Mouse (Mus musculus): Measurements from ENCODE around the gene AC153137.1.
"Not testable (repeated sequence)": the region's sequence is repeated elsewhere in the genome, so short reads cannot be mapped to it uniquely, and the experiment has no call there.

Gene AC153137.1

GRCm38 (mm10) chr1:30977868-30978267 lies at the start of gene AC153137.1:
Gene AC153137.1, minus strand, starts transcription at chr1:30977968.
- DNase-seq (ENCODE audit: low read depth, low spot score): not testable (repeated sequence)

GRCm38 (mm10) chr1:31023173-31023572 lies 45.4 kb upstream of the AC153137.1 start:
- no peak for DNase-seq (ENCODE audit: low read depth, low spot score)

- no peak for DNase-seq (ENCODE audit: low read depth, low spot score)
These were observed 41.5 kb upstream of the AC153137.1 start for GRCm38 (mm10) chr1:31019283-31019682.

- no peak for DNase-seq (ENCODE audit: low read depth, low spot score)
These were observed 39.6 kb upstream of the AC153137.1 start for GRCm38 (mm10) chr1:31017377-31017776.

GRCm38 (mm10) chr1:31016068-31016467 lies 38.3 kb upstream of the AC153137.1 start:
- DNase-seq (ENCODE audit: low read depth, low spot score): no peak

- DNase-seq (ENCODE audit: low read depth, low spot score): no peak
These were observed 37.5 kb upstream of the AC153137.1 start for GRCm38 (mm10) chr1:31015261-31015660.

GRCm38 (mm10) chr1:30977239-30977638 lies 529 bp downstream of the AC153137.1 start:
- not testable (repeated sequence) for DNase-seq (ENCODE audit: low read depth, low spot score)

GRCm38 (mm10) chr1:30951795-30952194 lies 26.0 kb downstream of the AC153137.1 start:
- DNase-seq (ENCODE audit: low read depth, low spot score): no peak

- no peak for DNase-seq (ENCODE audit: low read depth, low spot score)
These were observed 27.3 kb downstream of the AC153137.1 start for GRCm38 (mm10) chr1:30950456-30950835.

GRCm38 (mm10) chr1:30949710-30950455 lies 27.9 kb downstream of the AC153137.1 start:
- DNase-seq (ENCODE audit: low read depth, low spot score): peak; percentile 94

- DNase-seq (ENCODE audit: low read depth, low spot score): no peak
These were observed 28.7 kb downstream of the AC153137.1 start for GRCm38 (mm10) chr1:30948950-30949639.

GRCm38 (mm10) chr1:30948361-30948949 lies 29.3 kb downstream of the AC153137.1 start:
- no peak for DNase-seq (ENCODE audit: low read depth, low spot score)

- no peak for DNase-seq (ENCODE audit: low read depth, low spot score)
These were observed 32.6 kb downstream of the AC153137.1 start for GRCm38 (mm10) chr1:30945136-30945535.

GRCm38 (mm10) chr1:30940571-30940970 lies 37.2 kb downstream of the AC153137.1 start:
- no peak for DNase-seq (ENCODE audit: low read depth, low spot score)

- DNase-seq (ENCODE audit: low read depth, low spot score): no peak
These were observed 39.4 kb downstream of the AC153137.1 start for GRCm38 (mm10) chr1:30938392-30938791.

GRCm38 (mm10) chr1:30937396-30937965 lies 40.3 kb downstream of the AC153137.1 start:
- no peak for DNase-seq (ENCODE audit: low read depth, low spot score)

- DNase-seq (ENCODE audit: low read depth, low spot score): peak; percentile 43
These were observed 41.3 kb downstream of the AC153137.1 start for GRCm38 (mm10) chr1:30936488-30936887.

- DNase-seq (ENCODE audit: low read depth, low spot score): no peak
These were observed 46.9 kb downstream of the AC153137.1 start for GRCm38 (mm10) chr1:30930823-30931222.

GRCm38 (mm10) chr1:30930194-30930593 lies 47.6 kb downstream of the AC153137.1 start:
- DNase-seq (ENCODE audit: low read depth, low spot score): no peak

All from telencephalon, adult 2 months (tissue).